In genomic region chr5:52782523-52783250, GRCm38 (mm10) we compare ENCODE assay signal across 8 mouse cellular contexts. TPM values are rescaled to one million over a fixed set of nuclear protein-coding genes. Genes with fewer than 3 reads are reported as not detected.
A peak's percentile ranks its signal among the peaks of the same experiment; 100 is the strongest.
DNase-seq lines count a peak whose midpoint lies in the region; ATAC-seq and TF ChIP-seq lines count a peak whose summit lies in the region.

No protein-coding gene starts in this region.

- H3K36me3 ChIP-seq in G1E (replicated peaks) = peaks cover 18% of the 10 kb centered on the region
- peaks cover 4% of the 10 kb centered on the region; the same call in 1 of the 2 replicates for H3K36me3 ChIP-seq in lung, embryonic 16.5 days (ENCODE audit: control insufficient read depth, insufficient read depth, low read length)

- H3K27ac ChIP-seq in lung, embryonic 16.5 days (ENCODE audit: low read length) = peak overlapping the region; percentile 73; the same call in 1 of the 2 replicates

- ATAC-seq in G1E (ENCODE audit: extremely low read depth, insufficient number of reproducible peaks, low FRiP score, poor library complexity, severe bottlenecking) = peak; percentile 42
- peak; percentile 94 to 96 for ATAC-seq in hematopoietic stem cell, adult 5-6 weeks (replicated peaks in 1 of 2; ENCODE audit: insufficient read depth in 1 of 2, low FRiP score in 2 of 2, low TSS enrichment in 1 of 2, low read depth in 1 of 2, poor library complexity in 2 of 2, severe bottlenecking in 2 of 2)
- peak; percentile 97 for ATAC-seq in lung, embryonic 16.5 days (ENCODE audit: low read depth)

- 5% methylated on average over 32 of the region's 37 CpGs for WGBS in lung, embryonic 16.5 days

- H3K9me3 ChIP-seq in G1E (replicated peaks) = no peaks in the 10 kb centered on the region
- H3K9me3 ChIP-seq in lung, embryonic 16.5 days (ENCODE audit: control insufficient read depth, low read length) = no peaks in the 10 kb centered on the region

- H3K4me1 ChIP-seq in G1E (ENCODE audit: insufficient read depth, low read depth, low read length) = peaks cover 35% of the 10 kb centered on the region
- no peaks in the 10 kb centered on the region for H3K4me1 ChIP-seq in lung, embryonic 16.5 days (replicated peaks; ENCODE audit: control insufficient read depth, insufficient read depth, low read length)

- H3K9ac ChIP-seq in lung, embryonic 16.5 days (ENCODE audit: low read length) = peak overlapping the region; percentile 86

- H3K27me3 ChIP-seq in G1E (ENCODE audit: insufficient read depth, low read length) = no peaks in the 10 kb centered on the region
- no peaks in the 10 kb centered on the region for H3K27me3 ChIP-seq in lung, embryonic 16.5 days (ENCODE audit: control insufficient read depth, insufficient read depth, low read depth, low read length)

- peak overlapping the region; percentile 75 for H3K4me2 ChIP-seq in lung, embryonic 16.5 days (ENCODE audit: low read depth, low read length)

- H3K4me3 ChIP-seq in G1E (ENCODE audit: low read depth, low read length) = peak overlapping the region; percentile 98
- H3K4me3 ChIP-seq in lung, embryonic 16.5 days (ENCODE audit: low read length) = peak overlapping the region; percentile 84

- TF ChIP-seq CTCF in G1E (IDR thresholded peaks at IDR 0.05; ENCODE audit: low read depth, low read length) = peak; percentile 17; the same call in 1 of the 2 replicates

- peak; percentile 82 for DNase-seq in G1E (ENCODE audit: low spot score)
- DNase-seq in cerebellum, adult 8-10 months = peak; percentile 81
- DNase-seq in forelimb bud, embryonic 11.5 days (ENCODE audit: low read depth, low spot score) = peak; percentile 83
- peak; percentile 64 for DNase-seq in layer of hippocampus, adult 9-10 months (ENCODE audit: low spot score)
- DNase-seq in ovary, postnatal 10 days (ENCODE audit: low spot score) = peak; percentile 64
- peak; percentile 74 to 83 for DNase-seq in thymus, postnatal 10 days (ENCODE audit: low spot score in 2 of 2)

RNA-seq across cellular contexts. Expression of gene Zcchc4, which starts 7.5 kb away (rescaled TPM):
- total RNA-seq in G1E (2014; fragmentation: Nextera tagmentation) = 76.8 and 87.4 TPM in 2 replicates
- total RNA-seq in G1E (2017) = 48.1 and 51.1 TPM in 2 replicates
- polyA plus RNA-seq in G1E (2012) = 12.4 and 13.1 TPM in 2 replicates
- 18.6 and 19.7 TPM in 2 replicates for total RNA-seq in hematopoietic stem cell, adult 5-6 weeks (2017)
- 14.1 and 16.2 TPM in 2 replicates for polyA plus RNA-seq in lung, embryonic 16.5 days (2015; fragmentation: Nextera tagmentation; extraction: Ambion mirVana)

RNA-seq across cellular contexts. Expression of gene Pi4k2b, which starts 41.3 kb away (rescaled TPM):
- total RNA-seq in G1E (2014; fragmentation: Nextera tagmentation) (38.1 and 49.1 TPM in 2 replicates), G1E (2017) (74.7 and 79.9 TPM in 2 replicates)
- 22.7 and 32.5 TPM in 2 replicates for polyA plus RNA-seq in G1E (2012)
- 20.8 and 29.4 TPM in 2 replicates for total RNA-seq in hematopoietic stem cell, adult 5-6 weeks (2017)
- polyA plus RNA-seq in lung, embryonic 16.5 days (2015; fragmentation: Nextera tagmentation; extraction: Ambion mirVana) = 38.9 and 42.6 TPM in 2 replicates

RNA-seq across cellular contexts. Expression of gene Anapc4, which starts 51.1 kb away (rescaled TPM):
- total RNA-seq in G1E (2014; fragmentation: Nextera tagmentation) (72.5 and 79.2 TPM in 2 replicates), G1E (2017) (120 and 132 TPM in 2 replicates)
- polyA plus RNA-seq in G1E (2012) = 7.8 and 8.7 TPM in 2 replicates
- 84.4 and 97.2 TPM in 2 replicates for total RNA-seq in hematopoietic stem cell, adult 5-6 weeks (2017)
- 103 TPM in 2 replicates for polyA plus RNA-seq in lung, embryonic 16.5 days (2015; fragmentation: Nextera tagmentation; extraction: Ambion mirVana)

Comparison
In these comparisons a context has a peak if more than half of its experiments do, and no peak if none do; other contexts are left out.
1. Peak in every context shown above with its lines: DNase-seq, ATAC-seq, H3K4me3 ChIP-seq and H3K27ac ChIP-seq.
2. ATAC-seq: peak in every context shown above with its lines; median percentile 97 in lung, embryonic 16.5 days; 95 in hematopoietic stem cell, adult 5-6 weeks; 42 in G1E.